Mouse (Mus musculus) CD8-positive naive resting alpha-beta T cell, adult 57 days (primary cell): ENCODE results near the gene Scly. TPM values are rescaled to one million over a fixed set of nuclear protein-coding genes. Genes with fewer than 3 reads are reported as not detected.

Experiments used
- total RNA-seq: library from RNA; stranded (reverse); gene quantifications from one replicate; pipeline ENCODE4 v1.2.4, GENCODE M21; 2023

Scly gene
- total RNA-seq = 18.6 TPM

GRCm38 (mm10) chr1:91297799-91298744 is at the start of gene Scly:
Scly (plus strand) TSS chr1:91298338.

GRCm38 (mm10) chr1:91249564-91250414 is 48.3 kb upstream of the Scly start, which contains the start of gene Ube2f:
Ube2f (plus strand) TSS chr1:91250304.

DNA sequence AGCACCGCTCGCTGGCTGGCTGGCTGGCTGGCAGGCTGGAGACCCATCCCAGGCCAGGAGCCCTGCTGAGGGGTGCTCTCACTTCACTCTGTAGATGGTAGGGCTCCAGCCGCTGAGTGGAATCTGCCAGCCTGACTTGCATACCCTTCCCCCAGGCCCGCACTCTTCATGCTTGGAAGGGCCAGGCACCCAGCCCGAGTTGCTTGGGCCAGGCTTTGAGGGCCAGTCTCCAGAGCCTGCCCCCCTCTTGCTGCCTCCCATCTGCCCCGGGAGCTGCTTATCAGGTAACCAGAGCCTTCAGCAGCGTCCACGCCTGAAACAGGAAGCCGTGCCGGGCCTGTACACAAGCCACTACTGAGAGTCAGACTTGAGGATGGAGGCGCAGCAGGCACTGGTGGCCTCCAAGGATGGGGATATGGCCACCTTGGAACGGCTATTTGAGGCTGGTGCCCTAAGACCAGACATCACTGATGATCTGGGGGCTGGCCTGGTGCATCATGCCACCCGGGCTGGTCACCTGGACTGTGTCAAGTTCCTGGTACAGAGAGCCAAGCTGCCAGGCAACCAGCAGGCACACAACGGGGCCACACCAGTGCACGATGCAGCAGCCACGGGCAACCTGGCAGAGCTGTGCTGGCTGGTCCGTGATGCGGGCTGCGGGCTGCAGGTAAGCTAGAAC is 23.8 kb downstream of the Scly start, which contains the start of gene Espnl:
Gene Espnl (plus strand): TSS at position 316 of the 679 bp plus-strand sequence.

DNA sequence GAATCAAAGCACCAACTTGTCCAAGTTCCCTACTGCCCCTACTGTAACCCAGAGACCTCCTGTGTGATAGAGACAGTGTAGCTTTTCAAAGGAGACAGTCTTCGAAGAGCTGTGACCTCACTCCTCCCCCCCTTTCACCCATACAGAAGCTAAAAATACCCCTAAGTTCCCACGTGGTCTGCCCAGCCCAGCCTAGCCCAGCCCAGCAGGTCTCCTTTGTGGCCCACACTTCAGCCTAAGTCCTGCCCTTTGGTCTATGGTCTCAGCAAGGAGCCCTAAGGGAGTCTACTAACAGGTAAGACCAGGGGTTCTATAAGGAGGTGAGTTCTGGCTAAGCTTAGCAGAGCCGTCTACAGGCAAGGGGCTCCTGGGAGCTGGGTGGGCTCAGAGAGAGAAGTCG is 52.7 kb downstream of the Scly start, which contains the start of gene Klhl30:
Gene Klhl30 (plus strand): TSS at position 176 of the 400 bp plus-strand sequence.

GRCm38 (mm10) chr1:91366215-91367108 is 68.3 kb downstream of the Scly start, which contains the start of gene Erfe:
Erfe (plus strand) TSS chr1:91366430.

Other genes with a start within 250 kb of the Scly start
- 2.1 TPM for gene Rbm44, start 153.2 kb upstream of the Scly start, total RNA-seq
- gene Ramp1, start 118.5 kb upstream of the Scly start, total RNA-seq = 18.8 TPM
- 60.5 TPM for gene Ube2f, start 48.0 kb upstream of the Scly start, total RNA-seq
- not detected for gene Espnl, start 23.7 kb downstream of the Scly start, total RNA-seq
- gene Klhl30, start 52.7 kb downstream of the Scly start, total RNA-seq = not detected
- not detected for gene Erfe, start 68.1 kb downstream of the Scly start, total RNA-seq
- gene Ilkap, start 100.5 kb downstream of the Scly start, total RNA-seq = 117 TPM
- 26.7 TPM for gene Hes6, start 115.7 kb downstream of the Scly start, total RNA-seq
- gene Per2, start 161.0 kb downstream of the Scly start, total RNA-seq = 7.5 TPM
- 4.7 TPM for gene Traf3ip1, start 196.3 kb downstream of the Scly start, total RNA-seq
- gene Asb1, start 242.2 kb downstream of the Scly start, total RNA-seq = 9.6 TPM